Mouse (Mus musculus) olfactory bulb, adult 2 months (tissue): Measurements from ENCODE around the gene Klrb1.

ENCODE experiments used
- CTCF ChIP-seq: fragments of 200-500 bp; IDR thresholded peaks from 2 replicates; pipeline ENCODE4 v1.5.1; 2012; ENCODE audit warnings: low read depth, mild to moderate bottlenecking, low read length, moderate library complexity; ENCODE audit not compliant: insufficient read depth
- POLR2A ChIP-seq: fragments of 200-500 bp; IDR thresholded peaks from 2 replicates; pipeline ENCODE4 v1.6.1; 2012; ENCODE audit warnings: mild to moderate bottlenecking, low read depth, low read length, moderate library complexity; ENCODE audit not compliant: insufficient read depth

DNA sequence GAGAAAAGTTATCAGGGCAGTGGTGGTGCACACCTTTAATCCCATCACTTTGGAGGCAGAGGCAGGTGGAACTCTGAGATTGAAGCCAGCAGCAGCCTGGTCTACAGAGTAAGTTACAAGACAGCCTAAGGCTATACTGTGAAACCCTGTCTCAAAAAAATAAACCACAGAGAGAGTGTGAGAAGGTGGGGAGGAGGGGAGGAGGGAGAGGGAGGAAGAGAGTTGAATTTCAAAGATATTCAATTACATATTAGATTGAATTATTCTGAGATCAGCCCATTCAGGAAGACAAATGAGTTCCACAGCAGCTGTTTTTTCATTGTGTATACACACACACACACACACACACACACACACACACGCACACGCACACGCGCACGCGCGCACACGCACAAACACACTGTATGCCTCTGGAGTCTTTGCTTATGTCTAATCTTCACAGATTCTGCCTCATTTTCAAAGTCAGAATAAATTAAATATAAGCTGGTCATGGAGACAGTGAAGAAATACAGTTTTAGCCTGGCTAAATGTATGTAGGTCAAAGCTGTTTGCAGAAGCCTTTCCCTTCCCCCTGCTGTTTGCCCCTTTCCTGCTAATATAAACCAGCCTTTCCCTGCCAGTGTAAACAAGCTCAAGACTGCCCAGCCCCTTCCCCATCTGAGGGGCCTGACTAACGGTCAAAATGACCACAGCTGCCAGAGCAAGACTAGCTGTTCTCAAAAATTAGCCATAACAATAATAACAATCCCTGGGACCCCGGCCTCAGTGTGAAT, 46.8 kb upstream of the Klrb1 start:
- TF ChIP-seq POLR2A (no peak), CTCF (no peak)
